Mouse (Mus musculus) skeletal muscle tissue, adult 2 months (tissue): ENCODE measurements at regions not wholly inside any gene's neighbourhood (a gene's known extent, or its start where the extent isn't known, plus 50 kb on each side); places are given as distances from the start of the nearest gene placed in this dataset.

Experiments
- DNase-seq: peaks from one replicate; pipeline ENCODE4 v3.0.0-alpha.2; 2012; ENCODE audit warnings: low read depth, low spot score

- no peak for DNase-seq
Measured at GRCm38 (mm10) chr19:29194066-29194830, 57.4 kb upstream of the Jak2 start.

GRCm38 (mm10) chr19:29196186-29196585 lies 55.4 kb upstream of the Jak2 start:
- DNase-seq = no peak

GRCm38 (mm10) chr19:29198636-29199035 lies 53.0 kb upstream of the Jak2 start:
- no peak for DNase-seq

- DNase-seq = no peak
Measured at GRCm38 (mm10) chr19:29199117-29199823, 52.4 kb upstream of the Jak2 start.

GRCm38 (mm10) chr19:29201674-29202073 lies 50.0 kb upstream of the Jak2 start:
- DNase-seq = peak; percentile 58
